Comparison of ENCODE assay signal across 8 mouse cellular contexts in genomic region chr5:131308397-131308796, GRCm38 (mm10). TPM values are rescaled to one million over a fixed set of nuclear protein-coding genes. Genes with fewer than 3 reads are reported as not detected.
DNase-seq lines count a peak whose midpoint lies in the region; ATAC-seq and TF ChIP-seq lines count a peak whose summit lies in the region.

Gene Galnt17 (minus strand): TSS chr5:131308497.

- peak within 1 kb of the TSS; percentile 61 for H3K4me3 ChIP-seq in kidney, postnatal 0 days (replicated peaks; ENCODE audit: low read depth, low read length)
- H3K4me3 ChIP-seq in embryonic facial prominence, embryonic 15.5 days (replicated peaks) = peak within 1 kb of the TSS; percentile 60
- H3K4me3 ChIP-seq in intestine, postnatal 0 days (ENCODE audit: low read depth, low read length) = peak within 1 kb of the TSS; percentile 42
- peak within 1 kb of the TSS; percentile 69 for H3K4me3 ChIP-seq in midbrain, embryonic 14.5 days (replicated peaks; ENCODE audit: low read depth, low read length)

- WGBS in kidney, postnatal 0 days = 51% methylated on average over 3 of the region's 3 CpGs
- 50% methylated on average over 3 of the region's 3 CpGs for WGBS in embryonic facial prominence, embryonic 15.5 days
- 56% methylated on average over 3 of the region's 3 CpGs for WGBS in intestine, postnatal 0 days
- WGBS in midbrain, embryonic 14.5 days = 48% methylated on average over 3 of the region's 3 CpGs

- no peaks in the 10 kb centered on the region for H3K9me3 ChIP-seq in kidney, postnatal 0 days (replicated peaks; ENCODE audit: low read length)
- H3K9me3 ChIP-seq in embryonic facial prominence, embryonic 15.5 days (replicated peaks) = no peaks in the 10 kb centered on the region
- no peaks in the 10 kb centered on the region for H3K9me3 ChIP-seq in intestine, postnatal 0 days (ENCODE audit: control insufficient read depth)
- no peaks in the 10 kb centered on the region for H3K9me3 ChIP-seq in midbrain, embryonic 14.5 days (ENCODE audit: control insufficient read depth, low read length)

- no peaks in the 10 kb centered on the region for H3K36me3 ChIP-seq in kidney, postnatal 0 days (ENCODE audit: insufficient read depth, low read length)
- H3K36me3 ChIP-seq in embryonic facial prominence, embryonic 15.5 days = no peaks in the 10 kb centered on the region
- H3K36me3 ChIP-seq in intestine, postnatal 0 days (ENCODE audit: control insufficient read depth, insufficient read depth) = no peaks in the 10 kb centered on the region
- no peaks in the 10 kb centered on the region for H3K36me3 ChIP-seq in midbrain, embryonic 14.5 days (ENCODE audit: control insufficient read depth, insufficient read depth, low read length)

- peak within 1 kb of the TSS; percentile 94 for H3K4me2 ChIP-seq in kidney, postnatal 0 days (ENCODE audit: low read length)
- peak within 1 kb of the TSS; percentile 80 for H3K4me2 ChIP-seq in embryonic facial prominence, embryonic 15.5 days (replicated peaks)
- H3K4me2 ChIP-seq in intestine, postnatal 0 days (replicated peaks; ENCODE audit: low read depth) = peak within 1 kb of the TSS; percentile 72
- peak within 1 kb of the TSS; percentile 85 for H3K4me2 ChIP-seq in midbrain, embryonic 14.5 days (ENCODE audit: low read length)

- H3K4me1 ChIP-seq in kidney, postnatal 0 days (replicated peaks; ENCODE audit: insufficient read depth, low read length) = peaks cover 12% of the 10 kb centered on the region
- peaks cover 14% of the 10 kb centered on the region for H3K4me1 ChIP-seq in embryonic facial prominence, embryonic 15.5 days
- H3K4me1 ChIP-seq in intestine, postnatal 0 days (replicated peaks; ENCODE audit: control insufficient read depth, insufficient read depth, low read length) = no peaks in the 10 kb centered on the region
- H3K4me1 ChIP-seq in midbrain, embryonic 14.5 days (ENCODE audit: control insufficient read depth, insufficient read depth, low read length) = no peaks in the 10 kb centered on the region

- peak within 1 kb of the TSS; percentile 47 for H3K9ac ChIP-seq in kidney, postnatal 0 days (ENCODE audit: low read depth, low read length)
- H3K9ac ChIP-seq in embryonic facial prominence, embryonic 15.5 days = peak within 1 kb of the TSS; percentile 44
- H3K9ac ChIP-seq in intestine, postnatal 0 days (ENCODE audit: low read depth, low read length) = 0 out of 2 replicates have a peak within 1 kb of the TSS, but pooled peaks have one; percentile 2
- H3K9ac ChIP-seq in midbrain, embryonic 14.5 days (replicated peaks; ENCODE audit: low read length) = peak within 1 kb of the TSS; percentile 70

- no peak for TF ChIP-seq CTCF in kidney, postnatal 0 days (IDR thresholded peaks at IDR 0.05; ENCODE audit: low read depth)
- no peak for TF ChIP-seq CTCF in intestine, postnatal 0 days (IDR thresholded peaks at IDR 0.05; ENCODE audit: low read depth)

- H3K27ac ChIP-seq in kidney, postnatal 0 days = peak within 1 kb of the TSS; percentile 64
- H3K27ac ChIP-seq in embryonic facial prominence, embryonic 15.5 days (replicated peaks) = peak within 1 kb of the TSS; percentile 61
- H3K27ac ChIP-seq in intestine, postnatal 0 days (ENCODE audit: low read depth, low read length) = no peak within 1 kb of the TSS
- peak within 1 kb of the TSS; percentile 88 for H3K27ac ChIP-seq in midbrain, embryonic 14.5 days (replicated peaks; ENCODE audit: low read depth, low read length)

- ATAC-seq in kidney, postnatal 0 days (replicated peaks; ENCODE audit: low FRiP score, low read depth) = no peak
- no peak for ATAC-seq in embryonic facial prominence, embryonic 15.5 days (ENCODE audit: insufficient number of reproducible peaks, low FRiP score, low TSS enrichment, low read depth)
- ATAC-seq in intestine, postnatal 0 days = no peak
- no peak for ATAC-seq in midbrain, embryonic 14.5 days (ENCODE audit: low FRiP score, low TSS enrichment)

- peaks cover 11% of the 10 kb centered on the region; the same call in 1 of the 2 replicates for H3K27me3 ChIP-seq in kidney, postnatal 0 days (ENCODE audit: insufficient read depth, low read length)
- H3K27me3 ChIP-seq in embryonic facial prominence, embryonic 15.5 days = peaks cover 35% of the 10 kb centered on the region
- peaks cover 20% of the 10 kb centered on the region for H3K27me3 ChIP-seq in intestine, postnatal 0 days (replicated peaks; ENCODE audit: control insufficient read depth, insufficient read depth, low read length)
- H3K27me3 ChIP-seq in midbrain, embryonic 14.5 days (ENCODE audit: control insufficient read depth, insufficient read depth, low read length) = peaks cover 14% of the 10 kb centered on the region

- peak; percentile 42 for DNase-seq in kidney, postnatal 0 days (ENCODE audit: low spot score)
- no peak for DNase-seq in kidney, adult 9 months
- no peak for DNase-seq in midbrain, embryonic 14.5 days
- DNase-seq in thymus, postnatal 0 days (ENCODE audit: low spot score) = no peak
- DNase-seq in urinary bladder, postnatal 25 days (ENCODE audit: low spot score) = no peak
- DNase-seq in urinary bladder, postnatal 14 days (ENCODE audit: low spot score) = no peak

RNA-seq across cellular contexts. Expression of gene Galnt17, which starts in this region (rescaled TPM):
- polyA plus RNA-seq in kidney, postnatal 0 days (2015; fragmentation: Nextera tagmentation; extraction: Ambion mirVana) = 0.85 and 1.2 TPM in 2 replicates
- polyA plus RNA-seq in embryonic facial prominence, embryonic 15.5 days (2015; fragmentation: Nextera tagmentation; extraction: Ambion mirVana) = 4.7 and 5.4 TPM in 2 replicates
- polyA plus RNA-seq in intestine, postnatal 0 days (2015; fragmentation: Nextera tagmentation; extraction: Ambion mirVana) = 0.21 and 0.29 TPM in 2 replicates
- polyA plus RNA-seq in midbrain, embryonic 14.5 days (2014; fragmentation: Nextera tagmentation; extraction: Ambion mirVana) = 4.5 and 5.8 TPM in 2 replicates
- 0.54 and 0.57 TPM in 2 replicates for polyA plus RNA-seq in thymus, postnatal 0 days (2015; fragmentation: Nextera tagmentation; extraction: Ambion mirVana)

Comparison
In these comparisons a context has a peak if more than half of its experiments do, and no peak if none do; other contexts are left out.
1. H3K9ac ChIP-seq: peak in every context shown above with its lines; median percentile 70 in midbrain, embryonic 14.5 days; 47 in kidney, postnatal 0 days; 44 in embryonic facial prominence, embryonic 15.5 days; 2 in intestine, postnatal 0 days.